Mouse (Mus musculus): ENCODE data around the gene Obscn. TPM values are rescaled to one million over a fixed set of nuclear protein-coding genes. Genes with fewer than 3 reads are reported as not detected.

The Obscn gene
- polyA plus RNA-seq, 1 experiment, result not detected

- no peak for TF ChIP-seq POLR2A (IDR thresholded peaks at IDR 0.05; ENCODE audit: low read depth, low read length)
- no peak for TF ChIP-seq CTCF (IDR thresholded peaks at IDR 0.05; ENCODE audit: borderline replicate concordance, insufficient read depth, low read length)
- Histone ChIP-seq H3K27ac (ENCODE audit: insufficient read depth, low read length) (no peak overlapping the region), H3K4me1 (ENCODE audit: control insufficient read depth, insufficient read depth, low read length) (no peaks in the 10 kb centered on the region), H3K4me3 (ENCODE audit: insufficient read depth, low read length) (0 out of 2 replicates have a peak overlapping the region, but pooled peaks have one; percentile 69)
These were observed 28.2 kb upstream of the Obscn start for GRCm38 (mm10) chr11:59164384-59164783.

GRCm38 (mm10) chr11:59163255-59164236, 27.3 kb upstream of the Obscn start, which contains the start of gene Iba57:
Iba57 (minus strand) TSS chr11:59163739.
- Histone ChIP-seq H3K4me1 (ENCODE audit: control insufficient read depth, insufficient read depth, low read length) (no peaks in the 10 kb centered on the region), H3K27ac (ENCODE audit: insufficient read depth, low read length) (peak within 1 kb of the TSS; percentile 90), H3K4me3 (ENCODE audit: insufficient read depth, low read length) (peak within 1 kb of the TSS; percentile 69)
- TF ChIP-seq POLR2A (IDR thresholded peaks at IDR 0.05; ENCODE audit: low read depth, low read length) (no peak; the same call in none of the 2 replicates), CTCF (IDR thresholded peaks at IDR 0.05; ENCODE audit: borderline replicate concordance, insufficient read depth, low read length) (no peak)

GRCm38 (mm10) chr11:59162443-59163254, 26.4 kb upstream of the Obscn start:
- TF ChIP-seq POLR2A (IDR thresholded peaks at IDR 0.05; ENCODE audit: low read depth, low read length) (peak; percentile 44; the same call in 1 of the 2 replicates), CTCF (IDR thresholded peaks at IDR 0.05; ENCODE audit: borderline replicate concordance, insufficient read depth, low read length) (no peak)
- H3K4me1 ChIP-seq (ENCODE audit: control insufficient read depth, insufficient read depth, low read length), result no peaks in the 10 kb centered on the region
- peak overlapping the region; percentile 41 for H3K4me3 ChIP-seq (ENCODE audit: insufficient read depth, low read length)
- no peak overlapping the region for H3K27ac ChIP-seq (ENCODE audit: insufficient read depth, low read length)

- TF ChIP-seq POLR2A (IDR thresholded peaks at IDR 0.05; ENCODE audit: low read depth, low read length) (no peak), CTCF (IDR thresholded peaks at IDR 0.05; ENCODE audit: borderline replicate concordance, insufficient read depth, low read length) (no peak)
- H3K4me1 ChIP-seq (ENCODE audit: control insufficient read depth, insufficient read depth, low read length), result no peaks in the 10 kb centered on the region
- no peak overlapping the region for H3K4me3 ChIP-seq (ENCODE audit: insufficient read depth, low read length)
- H3K27ac ChIP-seq (ENCODE audit: insufficient read depth, low read length), result no peak overlapping the region
These were observed 25.2 kb upstream of the Obscn start for GRCm38 (mm10) chr11:59161398-59161797.

GRCm38 (mm10) chr11:59159558-59159957, 23.4 kb upstream of the Obscn start:
- Histone ChIP-seq H3K27ac (ENCODE audit: insufficient read depth, low read length) (no peak overlapping the region), H3K4me1 (ENCODE audit: control insufficient read depth, insufficient read depth, low read length) (no peaks in the 10 kb centered on the region), H3K4me3 (ENCODE audit: insufficient read depth, low read length) (no peak overlapping the region)
- TF ChIP-seq CTCF (IDR thresholded peaks at IDR 0.05; ENCODE audit: borderline replicate concordance, insufficient read depth, low read length) (no peak), POLR2A (IDR thresholded peaks at IDR 0.05; ENCODE audit: low read depth, low read length) (no peak)

GRCm38 (mm10) chr11:59159099-59159498, 22.9 kb upstream of the Obscn start:
- Histone ChIP-seq H3K4me1 (ENCODE audit: control insufficient read depth, insufficient read depth, low read length) (no peaks in the 10 kb centered on the region), H3K27ac (ENCODE audit: insufficient read depth, low read length) (no peak overlapping the region), H3K4me3 (ENCODE audit: insufficient read depth, low read length) (no peak overlapping the region)
- TF ChIP-seq CTCF (IDR thresholded peaks at IDR 0.05; ENCODE audit: borderline replicate concordance, insufficient read depth, low read length) (no peak), POLR2A (IDR thresholded peaks at IDR 0.05; ENCODE audit: low read depth, low read length) (no peak)

- H3K4me3 ChIP-seq (ENCODE audit: insufficient read depth, low read length), result no peak overlapping the region
- H3K27ac ChIP-seq (ENCODE audit: insufficient read depth, low read length), result no peak overlapping the region
- no peaks in the 10 kb centered on the region for H3K4me1 ChIP-seq (ENCODE audit: control insufficient read depth, insufficient read depth, low read length)
- TF ChIP-seq CTCF (IDR thresholded peaks at IDR 0.05; ENCODE audit: borderline replicate concordance, insufficient read depth, low read length) (no peak), POLR2A (IDR thresholded peaks at IDR 0.05; ENCODE audit: low read depth, low read length) (no peak)
These were observed 19.7 kb upstream of the Obscn start for GRCm38 (mm10) chr11:59155900-59156299.

- Histone ChIP-seq H3K4me1 (ENCODE audit: control insufficient read depth, insufficient read depth, low read length) (no peaks in the 10 kb centered on the region), H3K4me3 (ENCODE audit: insufficient read depth, low read length) (no peak overlapping the region), H3K27ac (ENCODE audit: insufficient read depth, low read length) (no peak overlapping the region)
- no peak for TF ChIP-seq CTCF (IDR thresholded peaks at IDR 0.05; ENCODE audit: borderline replicate concordance, insufficient read depth, low read length)
- no peak for TF ChIP-seq POLR2A (IDR thresholded peaks at IDR 0.05; ENCODE audit: low read depth, low read length)
These were observed 18.0 kb upstream of the Obscn start for GRCm38 (mm10) chr11:59154220-59154619.

GRCm38 (mm10) chr11:59151729-59152128, 15.5 kb upstream of the Obscn start:
- Histone ChIP-seq H3K4me3 (ENCODE audit: insufficient read depth, low read length) (no peak overlapping the region), H3K27ac (ENCODE audit: insufficient read depth, low read length) (no peak overlapping the region), H3K4me1 (ENCODE audit: control insufficient read depth, insufficient read depth, low read length) (no peaks in the 10 kb centered on the region)
- TF ChIP-seq POLR2A (IDR thresholded peaks at IDR 0.05; ENCODE audit: low read depth, low read length) (no peak), CTCF (IDR thresholded peaks at IDR 0.05; ENCODE audit: borderline replicate concordance, insufficient read depth, low read length) (no peak)

All from embryonic fibroblast, embryonic 13.5 days (primary cell).